Mouse (Mus musculus): ENCODE measurements around the gene Usmg5.

- TF ChIP-seq CTCF (IDR thresholded peaks at IDR 0.05; ENCODE audit: low read depth, low read length) (no peak), POLR2A (IDR thresholded peaks at IDR 0.05; ENCODE audit: borderline replicate concordance, low read depth, low read length) (no peak)
Measured at GRCm38 (mm10) chr19:47036596-47036995, 53.9 kb downstream of the Usmg5 start.
